Mouse (Mus musculus) natural killer cell, adult 2 months (primary cell): ENCODE measurements around the gene Enpp4.
A peak's percentile ranks its signal among the peaks of the same experiment; 100 is the strongest.

Source experiments
- DNase-seq, 2 experiments: peaks; one replicate each; pipeline ENCODE4 v3.0.0; 2022; ENCODE audit warnings: low spot score in 2 of 2

Gene Enpp4

GRCm38 (mm10) chr17:44091512-44091911 lies 14.1 kb downstream of the Enpp4 start:
- no peak for DNase-seq

- no peak for DNase-seq
These were observed 14.7 kb downstream of the Enpp4 start for GRCm38 (mm10) chr17:44090916-44091315.

- no peak for DNase-seq
These were observed 17.4 kb downstream of the Enpp4 start for GRCm38 (mm10) chr17:44088226-44088625.

GRCm38 (mm10) chr17:44083156-44083555 lies 22.5 kb downstream of the Enpp4 start:
- DNase-seq, result no peak

GRCm38 (mm10) chr17:44078631-44079350 lies 26.8 kb downstream of the Enpp4 start, which contains the start of gene Enpp5:
Gene Enpp5, plus strand, starts transcription at chr17:44078813.
- DNase-seq, result peak; percentile 80 to 81

GRCm38 (mm10) chr17:44077843-44078160 lies 27.8 kb downstream of the Enpp4 start:
- DNase-seq, result no peak

GRCm38 (mm10) chr17:44077146-44077842 lies 28.3 kb downstream of the Enpp4 start:
- no peak for DNase-seq

- peak; percentile 42 to 52 for DNase-seq
These were observed 29.4 kb downstream of the Enpp4 start for GRCm38 (mm10) chr17:44076051-44076680.

GRCm38 (mm10) chr17:44075601-44076000 lies 30.0 kb downstream of the Enpp4 start:
- no peak for DNase-seq

GRCm38 (mm10) chr17:44071680-44072079 lies 33.9 kb downstream of the Enpp4 start:
- no peak for DNase-seq

- DNase-seq, result no peak
These were observed 36.7 kb downstream of the Enpp4 start for GRCm38 (mm10) chr17:44068876-44069275.

GRCm38 (mm10) chr17:44061289-44061890 lies 44.2 kb downstream of the Enpp4 start:
- DNase-seq, result no peak

GRCm38 (mm10) chr17:44060781-44061180 lies 44.8 kb downstream of the Enpp4 start:
- DNase-seq, result no peak

GRCm38 (mm10) chr17:44058145-44058544 lies 47.5 kb downstream of the Enpp4 start:
- no peak for DNase-seq

GRCm38 (mm10) chr17:44057123-44057522 lies 48.5 kb downstream of the Enpp4 start:
- no peak for DNase-seq

- peak; percentile 30 to 56 for DNase-seq
These were observed 52.2 kb downstream of the Enpp4 start for GRCm38 (mm10) chr17:44053427-44053826.
